Mouse (Mus musculus) G1E (cell line): ENCODE measurements at regions not wholly inside any gene's neighbourhood (a gene's known extent, or its start where the extent isn't known, plus 50 kb on each side); places are given as distances from the start of the nearest gene placed in this dataset.

Experiments used
- ATAC-seq: 2 replicates; pipeline ENCODE4 v1.8.0; 2016; ENCODE audit warnings: mild to moderate bottlenecking; ENCODE audit not compliant: insufficient number of reproducible peaks, poor library complexity, low FRiP score, severe bottlenecking; ENCODE audit errors: extremely low read depth
- DNase-seq: peaks from one replicate; pipeline ENCODE4 v3.0.0; 2012; ENCODE audit warnings: low spot score
- H3K27me3 ChIP-seq: 2 replicates; pipeline ENCODE4 v1.6.1; 2012; ENCODE audit warnings: mild to moderate bottlenecking, low read length, inconsistent platforms; ENCODE audit not compliant: insufficient read depth
- H3K36me3 ChIP-seq: replicated peaks from 2 replicates; pipeline ENCODE3; 2012; ENCODE audit warnings: mild to moderate bottlenecking, inconsistent platforms
- H3K4me1 ChIP-seq: 2 replicates; pipeline ENCODE4 v1.6.1; 2012; ENCODE audit warnings: low read depth, low read length, inconsistent platforms, mixed read lengths; ENCODE audit not compliant: insufficient read depth
- H3K4me3 ChIP-seq: 2 replicates; pipeline ENCODE4 v1.5.1; 2012; ENCODE audit warnings: low read depth, mild to moderate bottlenecking, inconsistent platforms, low read length, moderate library complexity, mixed read lengths
- H3K9me3 ChIP-seq: replicated peaks from 2 replicates; pipeline ENCODE4 v1.6.1; 2012; ENCODE audit warnings: inconsistent platforms
- CTCF ChIP-seq: IDR thresholded peaks from 2 replicates; pipeline ENCODE4 v1.5.1; 2012; ENCODE audit warnings: low read depth, low read length, inconsistent platforms, mixed read lengths
- GATA1 ChIP-seq: IDR thresholded peaks from 2 replicates; pipeline ENCODE4 v1.6.1; 2012; ENCODE audit warnings: borderline replicate concordance, low read length, inconsistent platforms, mixed read lengths
- GATA2 ChIP-seq: IDR thresholded peaks from 2 replicates; pipeline ENCODE4 v1.6.1; 2012; ENCODE audit warnings: low read depth, low read length, inconsistent platforms, borderline replicate concordance
- POLR2AphosphoS5 ChIP-seq: IDR thresholded peaks from 2 replicates; pipeline ENCODE4 v1.6.1; 2012; ENCODE audit warnings: low read depth, low read length, inconsistent platforms; ENCODE audit not compliant: insufficient replicate concordance
- TAL1 ChIP-seq: conservative IDR thresholded peaks from 2 replicates; pipeline ENCODE4 v1.6.1; 2012; ENCODE audit warnings: low read depth, low read length, inconsistent platforms, mixed read lengths

- DNase-seq (no peak), ATAC-seq (no peak)
- Histone ChIP-seq H3K4me3 (no peak overlapping the region), H3K4me1 (no peaks in the 10 kb centered on the region), H3K36me3 (no peaks in the 10 kb centered on the region), H3K9me3 (peaks cover 4% of the 10 kb centered on the region), H3K27me3 (no peaks in the 10 kb centered on the region)
- TF ChIP-seq GATA1 (no peak), POLR2AphosphoS5 (no peak), TAL1 (no peak), CTCF (no peak), GATA2 (no peak)
Measured at GRCm38 (mm10) chr2:123386773-123387604, 622.0 kb downstream of the Sqor start.

DNA sequence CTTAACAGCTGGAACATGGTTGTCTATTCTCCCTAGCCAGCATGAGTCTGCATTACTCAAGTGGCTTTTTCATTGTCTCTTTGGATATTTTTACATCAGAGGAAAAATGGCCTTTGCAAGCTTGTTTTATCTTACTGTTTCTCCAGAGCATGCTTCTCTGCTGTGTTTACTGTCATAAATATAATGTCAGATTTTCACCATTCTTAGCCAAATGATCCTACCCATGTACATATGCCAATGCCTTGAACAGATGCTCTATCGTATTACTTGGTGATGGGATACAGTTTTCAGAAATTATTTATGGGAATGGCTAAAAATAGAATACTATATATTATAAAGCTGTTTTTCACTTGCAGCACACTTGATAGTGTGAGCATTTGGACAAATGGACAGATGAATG lies 625.9 kb downstream of the Sqor start:
- no peak for ATAC-seq
- no peaks in the 10 kb centered on the region for H3K36me3 ChIP-seq
- peaks cover 4% of the 10 kb centered on the region for H3K9me3 ChIP-seq
- DNase-seq = no peak
- TF ChIP-seq CTCF (no peak), POLR2AphosphoS5 (no peak), GATA2 (no peak), GATA1 (no peak), TAL1 (no peak)
- no peaks in the 10 kb centered on the region for H3K4me1 ChIP-seq
- no peak overlapping the region for H3K4me3 ChIP-seq
- no peaks in the 10 kb centered on the region for H3K27me3 ChIP-seq

DNA sequence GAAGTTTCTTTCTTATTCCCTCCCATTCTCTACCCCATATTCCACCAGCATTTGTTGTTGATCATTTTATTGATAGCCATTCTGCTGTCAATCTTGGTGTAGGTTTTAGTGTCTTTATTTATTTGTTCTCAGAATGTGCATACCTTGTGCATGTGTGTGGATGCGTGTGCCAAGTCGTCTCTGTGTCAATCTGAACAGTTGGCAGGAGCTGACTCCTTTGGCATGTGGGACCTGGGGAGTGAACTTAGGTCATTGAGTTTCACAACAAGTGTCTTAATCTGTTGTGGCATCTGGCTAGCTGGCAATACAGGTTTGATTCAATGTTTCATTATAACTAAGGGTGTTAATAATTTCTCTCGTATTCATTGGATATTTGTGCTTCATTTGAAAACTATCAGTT lies 629.3 kb downstream of the Sqor start:
- TF ChIP-seq CTCF (no peak), GATA2 (no peak), GATA1 (no peak), POLR2AphosphoS5 (no peak), TAL1 (no peak)
- Histone ChIP-seq H3K4me3 (no peak overlapping the region), H3K36me3 (no peaks in the 10 kb centered on the region), H3K4me1 (no peaks in the 10 kb centered on the region), H3K9me3 (peaks cover 4% of the 10 kb centered on the region), H3K27me3 (no peaks in the 10 kb centered on the region)
- no peak for ATAC-seq
- no peak for DNase-seq

DNA sequence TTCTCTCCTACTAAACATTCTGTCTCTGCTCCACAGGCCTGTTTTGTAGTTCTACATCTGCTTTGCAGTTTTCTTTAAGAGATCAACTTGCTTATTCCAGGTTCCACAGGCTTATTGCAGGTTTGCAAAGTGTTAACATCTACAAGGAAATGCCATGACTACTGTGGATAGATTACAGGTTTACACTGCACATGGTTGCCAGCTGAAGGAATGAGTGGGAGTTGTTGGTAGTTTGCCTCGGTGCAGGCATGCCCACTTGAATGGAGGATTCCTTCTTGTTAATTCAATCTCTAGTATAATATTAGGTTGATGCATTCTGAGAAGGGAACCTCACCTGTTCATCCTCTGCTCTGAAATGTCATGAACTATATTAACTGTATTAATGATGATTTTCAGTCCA lies 632.5 kb downstream of the Sqor start:
- Histone ChIP-seq H3K4me1 (no peaks in the 10 kb centered on the region), H3K36me3 (no peaks in the 10 kb centered on the region), H3K4me3 (no peak overlapping the region), H3K9me3 (peaks cover 4% of the 10 kb centered on the region), H3K27me3 (no peaks in the 10 kb centered on the region)
- no peak for ATAC-seq
- no peak for TF ChIP-seq GATA1
- DNase-seq = no peak

DNA sequence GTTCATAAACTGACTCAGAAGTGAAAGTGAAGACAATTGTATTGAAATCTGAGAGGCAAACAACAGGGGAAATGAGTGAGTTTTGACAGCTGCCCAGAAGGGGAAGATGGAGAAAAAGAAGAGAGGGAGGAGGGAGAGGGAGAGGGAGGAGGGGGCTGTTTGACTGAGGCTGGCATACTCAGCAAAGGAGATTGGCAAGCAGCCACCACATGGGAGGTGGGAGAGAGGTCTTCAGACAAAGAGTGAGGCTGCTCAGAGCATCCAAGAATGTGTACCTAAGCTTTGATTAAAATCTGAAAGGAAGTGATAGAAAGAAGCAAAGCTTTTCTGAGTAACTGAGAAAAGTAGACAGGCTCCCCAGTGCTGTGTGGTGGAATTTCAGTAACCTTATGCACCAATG lies 636.0 kb downstream of the Sqor start:
- no peak for TF ChIP-seq CTCF
- TF ChIP-seq GATA1 = no peak
- DNase-seq = no peak
- H3K27me3 ChIP-seq = no peaks in the 10 kb centered on the region
- no peaks in the 10 kb centered on the region for H3K4me1 ChIP-seq
- H3K4me3 ChIP-seq = no peak overlapping the region
- no peaks in the 10 kb centered on the region for H3K36me3 ChIP-seq
- no peaks in the 10 kb centered on the region for H3K9me3 ChIP-seq
- no peak for ATAC-seq

- Histone ChIP-seq H3K4me1 (no peaks in the 10 kb centered on the region), H3K9me3 (no peaks in the 10 kb centered on the region; the same call in 1 of the 2 replicates), H3K36me3 (no peaks in the 10 kb centered on the region), H3K4me3 (no peak overlapping the region), H3K27me3 (no peaks in the 10 kb centered on the region)
- DNase-seq = no peak
- no peak for ATAC-seq
- TF ChIP-seq GATA1 (no peak), CTCF (no peak), POLR2AphosphoS5 (no peak), GATA2 (no peak), TAL1 (no peak)
Measured at GRCm38 (mm10) chr2:123409075-123409474, 644.0 kb downstream of the Sqor start.

DNA sequence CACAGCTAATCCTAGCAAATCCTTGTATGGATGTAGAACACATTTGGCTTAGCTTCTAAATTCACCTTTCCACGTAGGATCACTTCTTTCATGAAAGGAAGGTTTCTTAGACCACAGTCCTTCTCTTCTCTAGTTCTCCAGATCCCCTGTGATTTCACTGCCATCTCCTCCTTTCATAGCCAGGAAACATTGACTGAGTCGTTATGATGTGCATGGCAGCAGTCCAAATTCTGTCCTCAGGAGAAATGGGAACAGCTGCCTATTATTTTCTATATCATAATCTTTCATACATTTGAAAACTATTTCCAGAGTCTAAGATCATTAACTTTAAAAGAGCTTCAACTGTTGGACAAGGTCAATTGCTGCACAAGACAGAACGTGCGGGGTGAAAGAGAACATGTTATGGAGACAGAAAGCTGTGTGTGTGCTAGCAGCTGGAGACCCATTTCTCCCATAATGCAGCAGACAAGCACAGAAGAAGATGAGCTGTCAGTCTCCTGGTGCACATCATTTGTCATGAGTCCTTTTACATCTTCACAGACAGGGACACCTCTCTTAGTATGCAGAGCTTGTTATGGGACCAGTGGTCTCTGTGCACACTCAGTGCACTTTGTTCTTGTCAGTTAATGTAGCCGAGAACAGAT lies 631.6 kb upstream of the Sema6d start:
- Histone ChIP-seq H3K4me3 (no peak overlapping the region), H3K9me3 (0 out of 2 replicates have a peak, but pooled peaks cover 2% of the 10 kb centered on the region), H3K36me3 (no peaks in the 10 kb centered on the region), H3K27me3 (no peaks in the 10 kb centered on the region), H3K4me1 (no peaks in the 10 kb centered on the region)
- ATAC-seq (no peak), DNase-seq (no peak)
- TF ChIP-seq CTCF (no peak), TAL1 (no peak), POLR2AphosphoS5 (no peak), GATA2 (no peak), GATA1 (no peak)
